Mouse (Mus musculus): ENCODE measurements around the gene Gnaz.
A peak's percentile ranks its signal among the peaks of the same experiment; 100 is the strongest.

The Gnaz gene

GRCm38 (mm10) chr10:75058761-75059395 is 91.9 kb downstream of the Gnaz start:
- no peaks in the 10 kb centered on the region for H3K27me3 ChIP-seq (ENCODE audit: control insufficient read depth, insufficient read depth, low read length, poor library complexity, severe bottlenecking)
- DNase-seq (ENCODE audit: low read depth, low spot score), result no peak
- no peaks in the 10 kb centered on the region for H3K36me3 ChIP-seq (ENCODE audit: control insufficient read depth, insufficient read depth, low read length, poor library complexity, severe bottlenecking)

- DNase-seq (ENCODE audit: low read depth, low spot score), result peak; percentile 87
Measured at GRCm38 (mm10) chr10:75059396-75059795, 92.4 kb downstream of the Gnaz start.

GRCm38 (mm10) chr10:75060217-75060842 is 93.4 kb downstream of the Gnaz start, which contains the start of gene Bcr:
Gene Bcr, plus strand, starts transcription at chr10:75060592.
- no peaks in the 10 kb centered on the region for H3K36me3 ChIP-seq (ENCODE audit: control insufficient read depth, insufficient read depth, low read length, poor library complexity, severe bottlenecking)
- no peaks in the 10 kb centered on the region for H3K27me3 ChIP-seq (ENCODE audit: control insufficient read depth, insufficient read depth, low read length, poor library complexity, severe bottlenecking)
- DNase-seq (ENCODE audit: low read depth, low spot score), result peak; percentile 71

More at GRCm38 (mm10) chr10:75059396-75059795, 92.4 kb downstream of the Gnaz start:
- H3K27me3 ChIP-seq (ENCODE audit: control insufficient read depth, insufficient read depth, low read length, poor library complexity, severe bottlenecking), result no peaks in the 10 kb centered on the region
- H3K36me3 ChIP-seq (ENCODE audit: control insufficient read depth, insufficient read depth, low read length, poor library complexity, severe bottlenecking), result no peaks in the 10 kb centered on the region

GRCm38 (mm10) chr10:75060843-75061235 is 93.9 kb downstream of the Gnaz start:
- H3K27me3 ChIP-seq (ENCODE audit: control insufficient read depth, insufficient read depth, low read length, poor library complexity, severe bottlenecking), result no peaks in the 10 kb centered on the region
- no peaks in the 10 kb centered on the region for H3K36me3 ChIP-seq (ENCODE audit: control insufficient read depth, insufficient read depth, low read length, poor library complexity, severe bottlenecking)
- peak; percentile 36 for DNase-seq (ENCODE audit: low read depth, low spot score)

GRCm38 (mm10) chr10:75061341-75062188 is 94.6 kb downstream of the Gnaz start:
- Histone ChIP-seq H3K36me3 (ENCODE audit: control insufficient read depth, insufficient read depth, low read length, poor library complexity, severe bottlenecking) (no peaks in the 10 kb centered on the region), H3K27me3 (ENCODE audit: control insufficient read depth, insufficient read depth, low read length, poor library complexity, severe bottlenecking) (no peaks in the 10 kb centered on the region)
- DNase-seq (ENCODE audit: low read depth, low spot score), result peak; percentile 37

GRCm38 (mm10) chr10:75062189-75062561 is 95.2 kb downstream of the Gnaz start:
- Histone ChIP-seq H3K27me3 (ENCODE audit: control insufficient read depth, insufficient read depth, low read length, poor library complexity, severe bottlenecking) (no peaks in the 10 kb centered on the region), H3K36me3 (ENCODE audit: control insufficient read depth, insufficient read depth, low read length, poor library complexity, severe bottlenecking) (no peaks in the 10 kb centered on the region)
- peak; percentile 39 for DNase-seq (ENCODE audit: low read depth, low spot score)

GRCm38 (mm10) chr10:75062621-75063020 is 95.6 kb downstream of the Gnaz start:
- no peaks in the 10 kb centered on the region for H3K27me3 ChIP-seq (ENCODE audit: control insufficient read depth, insufficient read depth, low read length, poor library complexity, severe bottlenecking)
- DNase-seq (ENCODE audit: low read depth, low spot score), result peak; percentile 55

GRCm38 (mm10) chr10:75063301-75063965 is 96.5 kb downstream of the Gnaz start:
- peak; percentile 25 for DNase-seq (ENCODE audit: low read depth, low spot score)
- no peaks in the 10 kb centered on the region for H3K36me3 ChIP-seq (ENCODE audit: control insufficient read depth, insufficient read depth, low read length, poor library complexity, severe bottlenecking)
- no peaks in the 10 kb centered on the region for H3K27me3 ChIP-seq (ENCODE audit: control insufficient read depth, insufficient read depth, low read length, poor library complexity, severe bottlenecking)

More at GRCm38 (mm10) chr10:75062621-75063020, 95.6 kb downstream of the Gnaz start:
- no peaks in the 10 kb centered on the region for H3K36me3 ChIP-seq (ENCODE audit: control insufficient read depth, insufficient read depth, low read length, poor library complexity, severe bottlenecking)

GRCm38 (mm10) chr10:75065691-75066090 is 98.7 kb downstream of the Gnaz start:
- no peaks in the 10 kb centered on the region for H3K36me3 ChIP-seq (ENCODE audit: control insufficient read depth, insufficient read depth, low read length, poor library complexity, severe bottlenecking)
- no peaks in the 10 kb centered on the region for H3K27me3 ChIP-seq (ENCODE audit: control insufficient read depth, insufficient read depth, low read length, poor library complexity, severe bottlenecking)
- no peak for DNase-seq (ENCODE audit: low read depth, low spot score)
